Mouse (Mus musculus) small intestine, adult 2 months (tissue): ENCODE data around the gene Slc45a3. TPM values are rescaled to one million over a fixed set of nuclear protein-coding genes. Genes with fewer than 3 reads are reported as not detected.

Source experiments
- H3K27ac ChIP-seq: fragments of 200-500 bp; 2 replicates; pipeline ENCODE4 v1.5.1; 2012; ENCODE audit warnings: low read depth, low read length, control low read depth, inconsistent platforms; ENCODE audit not compliant: insufficient read depth
- H3K27me3 ChIP-seq: fragments of 200-500 bp; 2 replicates; pipeline ENCODE4 v1.6.1; 2012; ENCODE audit warnings: mild to moderate bottlenecking, moderate library complexity, low read length, inconsistent platforms; ENCODE audit not compliant: control insufficient read depth, insufficient read depth
- H3K36me3 ChIP-seq: fragments of 200-500 bp; 2 replicates; pipeline ENCODE4 v1.6.1; 2012; ENCODE audit warnings: mild to moderate bottlenecking, low read length, control low read depth, inconsistent platforms; ENCODE audit not compliant: control insufficient read depth, insufficient read depth
- H3K4me1 ChIP-seq: fragments of 200-500 bp; 2 replicates; pipeline ENCODE4 v1.6.1; 2012; ENCODE audit warnings: low read length, inconsistent platforms, mixed read lengths; ENCODE audit not compliant: control insufficient read depth, insufficient read depth, insufficient read length
- H3K4me3 ChIP-seq: fragments of 200-500 bp; 2 replicates; pipeline ENCODE4 v1.5.1; 2012; ENCODE audit warnings: low read depth, mild to moderate bottlenecking, control low read depth, inconsistent platforms, low read length, moderate library complexity
- CTCF ChIP-seq: fragments of 200-500 bp; IDR thresholded peaks from 2 replicates; pipeline ENCODE4 v1.5.1; 2012; ENCODE audit warnings: low read depth, mild to moderate bottlenecking, control low read depth, inconsistent platforms, low read length, moderate library complexity, mixed read lengths; ENCODE audit not compliant: insufficient replicate concordance, insufficient read length; ENCODE audit errors: extremely low read depth
- POLR2A ChIP-seq: fragments of 200-500 bp; IDR thresholded peaks from 2 replicates; pipeline ENCODE4 v1.6.1; 2012; ENCODE audit warnings: low read depth, mild to moderate bottlenecking, control low read depth, inconsistent platforms, low read length, moderate library complexity
- WGBS: fragments of 180-500 bp; shearing (Covaris S2); methylation state at CpG from one replicate; pipeline ENCODE4 v1.1.7; 2018; 5-methylcytosine and 5-hydroxymethylcytosine counted together
- polyA plus RNA-seq: library from polyadenylated mRNA; depleted of rRNA; stranded (reverse); fragments of >200 nt; gene quantifications from 2 replicates; pipeline ENCODE4 v1.2.3, GENCODE M21; 2012; rRNA removed

Gene Slc45a3
- 2.1 and 10.7 TPM in 2 replicates for polyA plus RNA-seq

GRCm38 (mm10) chr1:131962606-131963084 lies at the start of gene Slc45a3:
Gene Slc45a3, plus strand, starts transcription at chr1:131962967.
- H3K27ac ChIP-seq: no peak within 1 kb of the TSS

GRCm38 (mm10) chr1:131917634-131918033 lies 45.1 kb upstream of the Slc45a3 start:
- no peak overlapping the region for H3K4me3 ChIP-seq
- peaks cover 17% of the 10 kb centered on the region for H3K36me3 ChIP-seq
- TF ChIP-seq POLR2A (no peak), CTCF (no peak)
- WGBS: 24% methylated on average over 6 of the region's 6 CpGs
- H3K27me3 ChIP-seq: no peaks in the 10 kb centered on the region
- no peaks in the 10 kb centered on the region for H3K4me1 ChIP-seq
- H3K27ac ChIP-seq: no peak overlapping the region

More at GRCm38 (mm10) chr1:131962606-131963084, at the start of gene Slc45a3:
- no peak for TF ChIP-seq CTCF
- TF ChIP-seq POLR2A: no peak
- peaks cover 12% of the 10 kb centered on the region for H3K4me1 ChIP-seq
- H3K4me3 ChIP-seq: peak within 1 kb of the TSS; percentile 76
- under 1% methylated on average over 35 of the region's 35 CpGs for WGBS
- H3K27me3 ChIP-seq: peaks cover 21% of the 10 kb centered on the region
- no peaks in the 10 kb centered on the region for H3K36me3 ChIP-seq

GRCm38 (mm10) chr1:131919052-131919451 lies 43.7 kb upstream of the Slc45a3 start:
- WGBS: 92% methylated on average over 2 of the region's 2 CpGs
- TF ChIP-seq CTCF: no peak
- no peak for TF ChIP-seq POLR2A
- no peaks in the 10 kb centered on the region for H3K27me3 ChIP-seq
- H3K27ac ChIP-seq: no peak overlapping the region
- H3K36me3 ChIP-seq: peaks cover 21% of the 10 kb centered on the region
- H3K4me3 ChIP-seq: no peak overlapping the region
- no peaks in the 10 kb centered on the region for H3K4me1 ChIP-seq

GRCm38 (mm10) chr1:131922100-131922499 lies 40.7 kb upstream of the Slc45a3 start:
- TF ChIP-seq POLR2A (no peak), CTCF (no peak)
- Histone ChIP-seq H3K36me3 (peaks cover 38% of the 10 kb centered on the region), H3K4me1 (no peaks in the 10 kb centered on the region), H3K27ac (no peak overlapping the region), H3K27me3 (no peaks in the 10 kb centered on the region), H3K4me3 (no peak overlapping the region)
- 74% methylated on average over 3 of the region's 3 CpGs for WGBS

GRCm38 (mm10) chr1:131933471-131933870 lies 29.3 kb upstream of the Slc45a3 start:
- Histone ChIP-seq H3K36me3 (peaks cover 31% of the 10 kb centered on the region), H3K27me3 (no peaks in the 10 kb centered on the region), H3K4me1 (no peaks in the 10 kb centered on the region), H3K27ac (no peak overlapping the region), H3K4me3 (no peak overlapping the region)
- WGBS: 18% methylated on average over 2 of the region's 2 CpGs
- TF ChIP-seq CTCF (no peak), POLR2A (no peak)

- no peak overlapping the region for H3K27ac ChIP-seq
- H3K4me1 ChIP-seq: peaks cover 12% of the 10 kb centered on the region; the same call in 1 of the 2 replicates
- TF ChIP-seq POLR2A (no peak), CTCF (peak; percentile 74; the same call in 1 of the 2 replicates)
- 38% methylated on average over 6 of the region's 6 CpGs for WGBS
- peaks cover 5% of the 10 kb centered on the region for H3K36me3 ChIP-seq
- H3K4me3 ChIP-seq: no peak overlapping the region
- no peaks in the 10 kb centered on the region for H3K27me3 ChIP-seq
Observed at GRCm38 (mm10) chr1:131937659-131938305, 25.0 kb upstream of the Slc45a3 start.

- Histone ChIP-seq H3K27me3 (no peaks in the 10 kb centered on the region), H3K27ac (no peak overlapping the region), H3K4me1 (peaks cover 12% of the 10 kb centered on the region; the same call in 1 of the 2 replicates), H3K4me3 (no peak overlapping the region), H3K36me3 (peaks cover under 1% of the 10 kb centered on the region; the same call in 1 of the 2 replicates)
- 17% methylated on average over 1 of the region's 1 CpGs for WGBS
- TF ChIP-seq CTCF (no peak), POLR2A (no peak)
Observed at GRCm38 (mm10) chr1:131938811-131939210, 24.0 kb upstream of the Slc45a3 start.
